Mouse (Mus musculus) urinary bladder, postnatal 14 days (tissue): ENCODE measurements around the gene Ppp1r8.

Experiments used
- DNase-seq: peaks from one replicate; pipeline ENCODE4 v3.0.0; 2021; ENCODE audit warnings: low spot score

Ppp1r8 gene

GRCm38 (mm10) chr4:132778562-132779201, 64.3 kb downstream of the Ppp1r8 start:
- DNase-seq: no peak
